Mouse (Mus musculus) CH12.LX (cell line): ENCODE results near the gene Scarb2.

ENCODE experiments used
- CTCF ChIP-seq, 2 experiments: IDR thresholded peaks in 1 of 2; conservative IDR thresholded peaks in 1 of 2; 2 replicates each; pipeline ENCODE4 v1.5.1; 2011 to 2012; ENCODE audit warnings: low read depth in 2 of 2, low read length in 2 of 2, improper control_type of control experiment in 1 of 2, inconsistent platforms in 1 of 2, mild to moderate bottlenecking in 1 of 2, moderate library complexity in 1 of 2
- ELF1 ChIP-seq: IDR thresholded peaks from 2 replicates; pipeline ENCODE4 v1.6.1; 2014; ENCODE audit warnings: low read depth, mild to moderate bottlenecking, inconsistent platforms, low read length, improper control_type of control experiment
- ETS1 ChIP-seq: conservative IDR thresholded peaks from 2 replicates; pipeline ENCODE4 v1.6.1; 2012; ENCODE audit warnings: low read depth, mild to moderate bottlenecking, inconsistent platforms, low read length, improper control_type of control experiment, moderate library complexity
- JUND ChIP-seq: conservative IDR thresholded peaks from 2 replicates; pipeline ENCODE4 v1.6.1; 2011; ENCODE audit warnings: low read depth, low read length, improper control_type of control experiment
- KAT2A ChIP-seq: IDR thresholded peaks from 2 replicates; pipeline ENCODE4 v1.6.1; 2012; ENCODE audit warnings: low read length, improper control_type of control experiment, inconsistent platforms; ENCODE audit not compliant: insufficient replicate concordance
- POLR2A ChIP-seq: IDR thresholded peaks from 2 replicates; pipeline ENCODE4 v1.6.1; 2011; ENCODE audit warnings: low read depth, mild to moderate bottlenecking, improper control_type of control experiment, low read length
- POLR2AphosphoS2 ChIP-seq: IDR thresholded peaks from 2 replicates; pipeline ENCODE4 v1.6.1; 2011; ENCODE audit warnings: low read depth, low read length, improper control_type of control experiment

- TF ChIP-seq CTCF (conservative IDR thresholded peaks at IDR 0.05 in 1 of 2, IDR thresholded peaks at IDR 0.05 in 1 of 2; ENCODE audit: low read depth in 2 of 2, low read length in 2 of 2), result no peak
- TF ChIP-seq ELF1, result no peak
- TF ChIP-seq KAT2A, result no peak
- TF ChIP-seq POLR2A, result no peak
- TF ChIP-seq ETS1, result peak; percentile 50
- no peak for TF ChIP-seq POLR2AphosphoS2
- TF ChIP-seq JUND, result no peak
These were observed 7.3 kb downstream of the Scarb2 start for GRCm38 (mm10) chr5:92499378-92499777.
